Mouse (Mus musculus): Measurements from ENCODE around the gene Zmynd10. TPM values are rescaled to one million over a fixed set of nuclear protein-coding genes. Genes with fewer than 3 reads are reported as not detected.
"Not testable (repeated sequence)": the region's sequence is repeated elsewhere in the genome, so short reads cannot be mapped to it uniquely, and the experiment has no call there.

Zmynd10 gene
- total RNA-seq, 2 experiments from 2014 or later: not detected

DNA sequence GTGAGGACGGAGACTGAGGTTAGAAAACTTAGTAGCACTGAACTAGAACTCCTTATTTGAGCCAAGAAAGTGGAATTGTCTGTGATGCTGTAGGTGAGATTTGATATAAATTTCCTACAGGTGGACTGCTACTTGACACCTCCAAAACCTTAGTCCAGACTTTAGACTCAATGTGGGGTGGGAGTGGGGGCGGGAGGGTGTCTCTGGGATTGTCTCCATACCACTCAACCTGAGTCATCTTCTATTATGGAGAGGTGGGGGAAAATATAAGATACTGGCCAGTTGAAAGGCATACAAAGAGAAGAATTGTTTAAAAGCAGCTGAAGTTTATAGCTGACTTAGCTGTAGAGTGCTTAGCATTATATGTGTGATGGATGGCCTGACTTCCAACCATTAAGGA lies 8.6 kb downstream of the Zmynd10 start:
- DNase-seq: no peak

DNA sequence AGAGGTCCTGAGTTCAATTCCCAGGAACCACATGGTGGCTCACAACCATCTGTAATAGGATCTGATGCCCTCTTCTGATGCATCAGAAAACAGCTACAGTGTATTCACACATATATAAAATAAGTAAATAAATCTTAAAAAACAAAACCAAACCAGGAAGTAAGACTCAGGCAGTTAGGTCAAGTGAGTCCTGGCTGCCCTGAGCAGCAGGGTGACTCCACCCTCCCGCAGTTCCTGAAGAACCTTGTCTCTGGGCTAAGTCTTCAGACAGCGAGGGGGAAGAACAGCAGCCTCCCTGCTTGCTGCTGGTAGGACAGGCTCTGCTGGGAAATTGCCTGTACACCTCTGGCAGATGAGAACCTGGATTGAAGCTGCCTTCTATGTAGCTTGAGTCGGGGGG lies 9.2 kb downstream of the Zmynd10 start:
- DNase-seq: no peak

DNA sequence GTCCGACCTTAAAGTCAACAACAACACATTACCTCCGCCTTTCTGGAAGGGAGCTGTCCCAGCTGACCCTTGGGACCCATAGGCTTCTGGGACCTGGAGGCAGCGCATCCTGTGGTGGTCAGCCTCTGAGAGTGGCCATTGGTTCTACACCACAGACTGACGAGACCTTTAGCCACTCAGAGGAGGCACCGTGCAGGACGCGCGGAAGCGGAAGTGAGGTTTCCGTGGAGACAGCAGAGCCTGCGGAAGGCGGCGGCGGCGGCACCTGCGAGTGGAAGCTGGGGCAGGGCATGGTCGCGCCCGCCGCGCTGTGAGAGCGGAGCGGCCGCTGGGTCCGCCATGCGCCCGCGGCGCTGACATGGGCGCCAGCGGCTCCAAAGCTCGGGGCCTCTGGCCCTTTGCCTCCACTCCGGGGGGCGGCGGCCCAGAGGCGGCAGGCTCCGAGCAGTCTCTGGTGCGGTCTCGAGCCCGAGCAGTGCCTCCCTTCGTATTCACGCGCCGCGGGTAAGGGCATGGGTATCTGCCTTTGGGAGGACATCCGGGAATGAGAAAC lies 16.0 kb downstream of the Zmynd10 start, which contains the start of gene Tusc2:
TSS of gene Tusc2 (plus strand) at position 227 of the 553 bp plus-strand sequence.
- peak; percentile 96 for DNase-seq

DNA sequence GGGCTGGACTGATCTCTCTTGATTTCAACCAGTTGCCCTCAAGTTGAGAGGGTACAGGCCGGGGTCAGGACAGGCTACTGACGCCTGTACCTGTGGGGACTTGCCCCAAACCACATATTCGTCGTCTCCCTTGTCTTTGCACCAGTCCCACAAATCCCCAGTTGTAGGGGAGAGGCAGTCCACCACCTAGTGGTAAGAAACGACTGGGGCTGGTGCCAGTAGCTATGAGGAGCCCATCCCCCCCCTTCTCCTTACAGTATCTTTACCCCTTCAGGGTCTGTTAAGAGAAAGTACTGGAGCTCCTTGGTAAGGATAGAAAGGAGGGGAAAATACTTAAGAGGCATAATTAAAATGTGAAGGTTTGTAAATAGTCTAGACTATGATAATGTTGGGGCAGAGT lies 18.5 kb downstream of the Zmynd10 start:
- DNase-seq: not testable (repeated sequence)

DNA sequence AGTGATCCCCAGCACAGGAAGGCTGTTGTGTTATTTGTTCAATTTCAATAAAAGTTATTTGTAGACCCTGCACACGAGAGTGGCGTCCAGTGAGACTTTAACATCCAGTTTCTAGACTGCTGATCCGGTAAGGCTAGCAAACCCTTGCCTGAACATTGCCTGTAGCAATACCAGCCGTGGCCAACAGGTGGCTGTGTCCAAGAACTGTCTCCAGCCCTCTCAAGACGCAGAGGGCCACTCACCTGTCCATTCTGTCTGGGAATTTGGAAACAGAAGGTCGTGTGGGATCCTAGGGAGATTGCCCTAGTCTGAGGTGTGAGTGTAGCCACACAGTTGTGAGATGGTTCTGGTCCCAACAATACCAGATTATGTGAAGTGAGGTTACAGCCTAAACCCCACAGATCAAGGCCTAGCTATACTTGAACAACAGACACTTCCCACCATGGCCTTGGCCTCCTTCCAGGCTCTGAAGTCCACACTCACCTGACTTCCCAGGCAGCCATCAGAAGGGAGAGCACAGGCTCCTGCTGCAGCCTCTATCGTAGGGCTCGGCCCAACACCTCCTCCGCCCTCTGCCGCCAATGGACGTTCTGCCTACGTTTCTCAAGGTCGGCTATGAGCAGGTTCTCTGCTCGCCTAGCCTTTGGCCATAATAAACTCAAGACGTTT lies 19.1 kb downstream of the Zmynd10 start:
- DNase-seq: peak; percentile 92

DNA sequence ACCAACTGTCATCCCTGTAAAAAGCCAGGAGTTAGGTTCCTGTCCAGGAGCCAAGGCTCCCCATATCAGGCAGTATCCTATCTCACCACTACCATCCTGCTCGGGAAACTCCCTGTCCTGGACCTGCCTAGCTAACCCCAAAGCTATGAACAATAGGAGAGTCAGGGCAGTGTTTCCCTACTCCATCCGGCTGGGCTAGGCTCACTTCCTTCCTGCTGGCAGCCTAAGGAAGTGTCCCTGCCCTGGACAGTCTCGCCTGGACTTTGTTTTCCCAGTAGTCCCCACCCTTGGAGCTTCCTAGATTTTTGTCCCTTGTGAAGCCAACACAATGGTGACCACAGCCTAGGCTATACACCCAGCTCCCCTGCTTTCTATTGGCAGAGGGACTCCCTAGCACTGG lies 19.8 kb downstream of the Zmynd10 start:
- peak; percentile 49 for DNase-seq

DNA sequence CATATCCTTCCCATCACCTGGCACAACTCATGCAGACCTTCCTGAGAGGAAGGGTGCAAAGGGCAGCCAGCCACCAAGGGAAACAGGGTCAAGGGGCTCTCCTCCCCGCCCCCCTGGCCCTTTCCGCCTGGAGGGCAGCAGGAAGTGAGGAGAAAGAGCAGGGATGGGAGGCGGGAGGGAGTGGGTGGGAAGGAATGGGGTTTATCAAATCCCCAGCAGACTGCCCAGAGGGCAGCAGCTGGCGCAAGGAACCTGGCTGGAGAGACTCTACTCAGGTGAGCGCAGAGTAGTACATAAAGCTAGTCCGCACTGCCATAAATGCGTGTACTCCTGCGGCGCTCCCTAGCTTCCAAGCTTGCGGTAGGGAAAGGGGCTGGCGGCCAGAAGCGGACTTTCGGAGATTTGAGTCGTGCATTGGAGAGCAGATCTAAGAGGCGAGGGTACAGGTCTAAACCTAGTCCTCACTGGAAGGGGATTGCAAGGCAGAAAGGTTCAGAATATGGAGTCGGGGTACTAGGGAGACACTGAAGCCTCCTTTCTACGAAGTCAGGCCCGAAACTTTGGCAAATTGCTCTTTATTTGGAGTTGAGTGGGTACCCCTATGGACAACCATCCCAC lies 20.7 kb downstream of the Zmynd10 start, which contains the start of gene Hyal2:
TSS of gene Hyal2 (plus strand) at position 244 of the 618 bp plus-strand sequence.
- peak; percentile 59 for DNase-seq

DNA sequence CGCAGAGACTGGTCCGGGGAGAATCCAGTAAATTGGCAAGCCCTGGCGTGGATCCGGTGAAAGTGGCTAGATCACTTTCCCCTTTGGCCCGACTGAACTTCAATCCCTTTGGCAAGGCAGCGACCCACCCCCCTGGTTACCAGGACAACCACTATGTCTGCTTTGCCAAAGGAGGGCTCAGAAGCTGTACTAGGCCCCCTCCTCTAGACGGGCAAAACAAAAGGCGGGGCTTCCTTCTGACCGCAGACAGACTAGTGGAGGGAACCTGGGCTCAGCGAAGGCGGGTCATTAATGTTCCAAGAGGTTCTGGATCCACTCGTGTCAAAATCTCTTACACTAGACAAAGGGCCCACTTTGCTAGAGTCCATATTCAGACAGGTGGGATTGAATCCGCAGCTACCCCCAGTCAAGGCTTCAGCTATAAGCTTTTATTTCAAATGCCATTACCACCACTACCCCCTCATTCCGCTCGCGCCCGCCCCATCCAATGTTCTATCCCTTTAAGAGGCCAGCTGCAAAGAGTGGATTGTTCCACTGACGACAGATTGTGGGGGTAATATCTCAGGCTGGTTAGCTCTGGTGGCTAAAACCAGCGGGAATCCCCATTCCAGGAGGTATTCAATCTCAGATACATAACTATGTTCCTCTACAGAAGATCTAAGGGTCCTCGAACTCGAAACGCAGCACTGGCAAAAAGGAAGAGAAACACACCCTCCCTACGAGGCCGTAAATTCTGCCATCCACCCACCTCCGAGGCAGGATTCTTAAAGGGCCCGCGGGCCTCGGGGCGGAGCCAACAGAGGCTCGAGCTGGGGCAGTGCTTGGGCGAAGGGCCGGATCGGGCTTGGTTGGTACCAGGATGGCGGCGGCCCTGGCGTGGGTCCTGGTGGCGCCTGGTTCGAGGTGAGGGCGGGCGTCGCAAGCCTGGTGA lies 21.5 kb downstream of the Zmynd10 start:
- DNase-seq: peak; percentile 91

DNA sequence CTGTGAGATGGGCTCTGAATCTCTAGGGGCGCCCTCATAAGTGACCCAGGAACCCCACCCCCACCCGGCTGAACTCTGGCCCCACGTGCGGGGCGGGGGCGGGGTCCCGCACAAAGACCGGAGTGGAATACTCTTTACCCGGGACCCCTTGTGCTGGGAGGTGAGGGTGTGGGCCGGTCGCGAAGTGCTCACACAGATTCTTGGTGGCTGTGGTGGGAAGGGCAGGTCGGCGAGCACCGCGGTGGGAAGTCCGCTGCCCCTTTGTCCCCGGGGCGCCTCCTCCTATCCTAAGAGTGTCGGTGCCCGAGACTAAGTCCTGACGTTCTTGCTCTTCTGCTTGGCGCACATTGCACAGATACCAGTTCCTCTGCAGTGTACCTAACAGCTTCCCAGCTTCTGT lies 22.2 kb downstream of the Zmynd10 start:
- no peak for DNase-seq

DNA sequence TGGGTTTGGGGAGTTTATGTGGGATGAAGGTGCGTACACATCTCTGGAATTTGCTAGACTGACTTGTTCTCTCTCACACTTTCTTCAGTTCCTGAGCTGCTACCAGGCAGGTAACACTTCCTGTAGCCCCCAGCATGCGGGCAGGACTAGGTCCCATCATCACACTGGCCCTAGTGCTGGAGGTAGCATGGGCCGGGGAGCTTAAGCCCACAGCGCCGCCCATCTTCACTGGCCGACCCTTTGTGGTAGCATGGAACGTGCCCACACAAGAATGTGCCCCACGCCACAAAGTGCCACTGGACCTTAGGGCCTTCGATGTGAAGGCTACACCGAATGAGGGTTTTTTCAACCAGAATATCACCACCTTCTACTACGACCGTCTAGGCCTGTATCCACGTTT lies 22.9 kb downstream of the Zmynd10 start:
- no peak for DNase-seq

DNA sequence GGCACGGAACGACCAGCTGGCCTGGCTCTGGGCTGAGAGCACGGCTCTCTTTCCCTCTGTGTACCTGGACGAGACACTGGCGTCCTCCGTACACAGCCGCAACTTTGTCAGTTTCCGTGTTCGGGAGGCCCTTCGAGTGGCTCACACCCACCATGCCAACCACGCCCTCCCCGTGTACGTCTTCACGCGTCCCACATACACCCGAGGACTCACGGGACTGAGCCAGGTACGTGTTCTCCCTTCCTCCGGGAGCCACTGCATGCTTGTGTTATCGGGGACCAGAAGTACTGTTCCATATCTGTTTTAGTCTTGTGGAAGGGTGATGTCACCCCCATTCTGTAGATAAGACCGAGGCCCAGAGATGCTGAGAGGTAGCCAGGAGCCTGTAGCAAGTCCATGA lies 23.7 kb downstream of the Zmynd10 start:
- DNase-seq: no peak

DNA sequence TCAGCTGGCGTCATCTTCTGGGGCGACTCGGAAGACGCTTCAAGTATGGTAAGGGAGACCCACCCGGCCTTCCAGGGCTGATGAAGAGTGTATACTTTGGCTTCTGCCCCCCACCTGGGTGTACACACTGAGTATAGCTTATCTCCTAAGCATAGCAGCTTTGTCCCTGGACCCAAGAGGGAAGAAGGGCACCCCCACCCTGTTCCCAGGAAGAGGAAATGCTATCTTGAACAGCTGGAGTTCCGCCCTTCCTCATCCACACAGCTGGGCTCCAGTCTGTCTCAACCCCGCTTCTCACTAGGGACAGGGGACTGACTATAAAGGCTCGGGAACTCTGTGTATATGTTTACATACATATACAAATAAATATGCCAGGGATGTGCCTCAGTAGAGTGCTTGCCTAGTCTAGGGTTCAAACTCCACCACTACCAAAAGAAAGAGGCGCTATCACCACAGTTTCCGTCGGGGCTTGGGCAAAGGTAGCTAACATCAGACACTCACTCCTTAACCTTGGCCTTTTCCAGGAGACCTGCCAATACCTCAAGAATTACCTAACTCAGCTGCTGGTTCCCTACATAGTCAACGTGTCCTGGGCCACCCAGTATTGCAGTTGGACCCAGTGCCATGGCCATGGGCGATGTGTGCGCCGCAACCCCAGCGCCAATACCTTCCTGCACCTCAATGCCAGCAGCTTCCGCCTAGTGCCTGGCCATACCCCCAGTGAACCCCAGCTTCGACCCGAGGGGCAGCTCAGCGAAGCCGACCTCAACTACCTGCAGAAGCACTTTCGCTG lies 24.6 kb downstream of the Zmynd10 start:
- DNase-seq: no peak

DNA sequence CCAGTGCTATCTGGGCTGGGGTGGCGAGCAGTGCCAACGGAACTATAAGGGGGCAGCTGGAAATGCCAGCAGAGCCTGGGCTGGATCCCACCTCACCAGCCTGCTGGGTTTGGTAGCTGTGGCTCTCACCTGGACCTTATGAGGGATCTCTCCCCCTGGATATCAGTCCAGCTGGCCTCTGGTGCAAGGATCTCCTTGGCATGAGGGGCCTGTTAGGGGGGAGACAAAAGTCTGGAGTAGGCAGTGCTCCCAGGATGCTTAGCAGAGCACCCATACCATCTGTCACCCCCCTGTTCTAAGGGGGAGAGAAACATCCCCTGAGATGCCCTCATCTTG lies 25.2 kb downstream of the Zmynd10 start:
- DNase-seq: no peak

DNA sequence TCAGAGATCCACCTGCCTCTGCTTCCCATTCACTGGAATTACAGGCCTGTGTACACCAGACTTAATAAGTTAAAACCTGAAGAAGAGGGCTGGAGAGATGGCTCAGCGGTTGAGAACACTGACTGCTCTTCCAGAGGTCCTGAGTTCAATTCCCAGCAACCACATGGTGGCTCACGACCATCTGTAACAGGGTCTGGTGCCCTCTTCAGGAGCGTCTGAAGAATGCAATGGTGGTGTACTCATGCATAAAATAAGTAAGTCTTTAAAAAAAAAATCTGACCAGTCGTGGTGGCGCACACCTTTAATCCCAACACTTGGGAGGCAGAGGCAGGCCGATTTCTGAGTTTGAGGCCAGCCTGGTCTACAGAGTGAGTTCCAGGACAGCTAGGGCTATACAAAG lies 26.7 kb downstream of the Zmynd10 start:
- not testable (repeated sequence) for DNase-seq

DNA sequence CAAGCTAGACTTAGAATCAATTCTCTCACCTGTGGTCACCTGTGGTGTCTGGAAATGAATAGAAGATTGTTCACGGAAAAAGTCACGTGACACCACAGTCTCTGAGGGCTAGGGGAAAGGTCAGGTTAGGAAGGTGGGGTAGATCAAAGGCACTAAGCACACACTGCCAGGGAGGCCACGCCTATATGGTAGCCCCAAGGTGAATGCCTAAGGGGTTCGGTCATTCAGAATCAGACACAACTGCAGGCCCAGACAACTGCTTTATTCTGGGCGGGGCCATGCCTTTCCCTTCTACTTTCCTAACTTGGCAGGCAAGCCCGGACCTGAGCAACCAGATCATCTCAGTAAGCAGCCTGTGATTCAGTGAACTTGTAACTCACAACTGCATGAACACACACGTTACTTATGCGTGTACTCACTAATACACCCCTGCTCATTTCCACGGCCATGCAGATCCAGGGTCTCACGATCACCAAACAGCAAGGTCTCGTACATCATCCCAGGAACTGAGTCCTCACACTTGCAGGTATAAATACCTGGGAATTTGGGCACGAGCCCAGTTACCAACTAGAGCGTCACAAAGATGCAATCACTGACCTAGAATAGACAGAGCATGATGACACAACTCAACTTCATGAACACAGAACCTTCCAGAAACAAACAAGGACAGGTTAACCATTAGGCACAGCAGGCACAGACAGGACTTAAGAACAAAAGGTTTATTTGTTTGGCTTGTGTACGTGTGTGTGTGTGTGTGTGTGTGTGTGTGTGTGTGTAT lies 28.7 kb downstream of the Zmynd10 start:
- DNase-seq: no peak

DNA sequence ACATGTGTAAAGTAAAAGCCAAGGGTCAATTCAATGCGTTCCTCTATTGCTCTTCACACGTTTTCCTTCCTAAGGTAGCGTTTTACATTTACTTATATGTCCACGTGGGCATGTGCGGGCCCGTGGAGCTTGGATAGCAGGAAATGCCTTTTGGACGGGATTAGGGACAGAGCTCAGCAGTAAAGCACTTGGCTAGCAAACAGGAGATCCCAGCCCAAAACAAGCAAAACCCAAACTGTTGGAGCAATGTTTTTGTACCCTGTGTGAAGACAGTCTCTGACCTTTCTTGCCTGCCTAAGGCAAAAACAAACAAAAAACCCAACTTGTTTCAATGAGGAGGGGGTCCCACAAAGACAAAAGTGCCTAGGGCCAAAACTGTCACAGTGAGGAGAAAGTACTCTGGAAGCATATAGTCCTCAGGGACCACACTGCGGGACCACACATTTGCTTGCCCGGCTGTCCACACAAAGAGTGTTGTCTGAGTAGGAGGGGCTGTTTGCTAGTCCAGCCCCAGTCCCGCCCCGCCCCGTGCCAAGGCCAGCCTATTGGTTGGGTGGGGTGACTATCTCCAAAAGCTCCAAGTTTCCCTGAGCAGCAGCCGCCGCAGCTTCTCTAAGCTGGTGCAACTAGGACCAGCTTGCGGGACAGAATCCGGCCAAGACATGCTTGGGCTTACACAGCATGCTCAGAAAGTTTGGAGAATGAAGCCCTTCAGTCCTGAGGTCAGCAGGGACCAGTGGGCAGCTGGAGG lies 29.4 kb downstream of the Zmynd10 start, which contains the start of gene Hyal1:
TSS of gene Hyal1 (plus strand) at position 571 of the 751 bp plus-strand sequence.
- DNase-seq: peak; percentile 95

DNA sequence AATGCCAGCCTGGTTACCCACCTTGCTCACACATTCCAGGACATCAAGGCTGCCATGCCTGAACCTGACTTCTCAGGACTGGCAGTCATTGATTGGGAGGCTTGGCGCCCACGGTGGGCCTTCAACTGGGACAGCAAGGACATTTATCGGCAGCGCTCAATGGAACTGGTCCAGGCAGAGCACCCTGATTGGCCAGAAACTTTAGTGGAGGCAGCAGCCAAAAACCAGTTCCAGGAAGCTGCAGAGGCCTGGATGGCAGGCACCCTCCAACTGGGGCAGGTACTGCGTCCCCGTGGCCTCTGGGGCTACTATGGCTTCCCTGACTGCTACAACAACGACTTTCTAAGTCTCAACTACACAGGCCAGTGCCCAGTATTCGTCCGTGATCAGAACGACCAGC lies 30.8 kb downstream of the Zmynd10 start:
- peak; percentile 43 for DNase-seq

DNA sequence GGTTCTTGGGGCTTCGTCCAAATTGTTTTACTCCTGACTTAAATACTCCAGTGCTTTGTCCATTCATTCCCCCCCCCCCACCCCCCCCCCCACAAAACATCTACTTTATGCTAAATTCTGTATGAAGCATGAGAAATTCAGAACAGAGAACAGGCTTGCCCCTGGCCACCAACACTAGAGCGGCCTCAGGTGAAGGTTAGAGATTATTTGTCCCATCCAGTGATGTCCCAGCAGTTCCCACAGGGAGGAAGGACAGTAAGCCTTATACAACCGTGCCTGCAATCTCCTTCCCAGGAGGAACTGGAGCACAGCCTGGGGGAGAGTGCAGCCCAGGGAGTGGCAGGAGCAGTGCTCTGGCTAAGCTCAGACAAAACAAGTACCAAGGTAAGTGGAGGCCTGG lies 31.5 kb downstream of the Zmynd10 start, which contains the start of gene Naa80:
TSS of gene Naa80 (plus strand) at position 301 of the 400 bp plus-strand sequence.
- DNase-seq: no peak

DNA sequence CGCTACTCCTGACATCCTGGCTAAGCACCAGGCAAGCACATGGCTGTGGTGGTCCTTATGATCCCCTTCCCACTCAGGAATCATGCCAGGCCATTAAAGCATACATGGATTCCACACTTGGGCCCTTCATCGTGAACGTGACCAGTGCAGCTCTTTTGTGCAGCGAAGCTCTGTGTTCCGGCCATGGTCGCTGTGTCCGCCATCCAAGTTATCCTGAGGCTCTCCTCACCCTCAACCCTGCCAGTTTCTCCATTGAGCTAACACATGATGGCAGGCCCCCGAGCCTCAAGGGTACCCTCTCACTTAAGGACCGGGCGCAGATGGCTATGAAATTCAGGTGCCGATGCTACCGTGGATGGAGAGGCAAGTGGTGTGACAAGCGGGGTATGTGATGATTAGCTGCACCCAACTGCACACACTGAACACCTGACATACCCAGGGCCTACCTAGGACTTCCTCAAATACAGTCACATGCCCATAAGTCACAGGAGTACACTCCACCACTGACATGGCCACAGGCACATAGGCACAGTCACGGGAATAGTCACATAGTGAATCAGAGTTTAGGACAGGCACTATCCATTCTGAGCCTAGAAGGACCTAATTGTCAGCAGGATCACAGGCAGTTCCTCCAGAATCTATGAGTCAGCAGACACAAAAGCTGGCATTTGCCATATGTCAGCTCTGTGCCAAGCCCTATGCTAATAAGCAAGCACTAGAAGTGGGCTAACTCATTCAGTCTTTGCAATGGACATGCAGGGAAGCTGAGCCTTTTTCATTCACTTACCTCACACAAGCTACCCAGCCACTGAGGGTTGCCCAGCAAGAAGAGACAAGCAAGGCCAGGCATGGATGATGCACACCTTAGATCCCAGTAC lies 32.2 kb downstream of the Zmynd10 start:
- no peak for DNase-seq

Data from adrenal gland, postnatal 10 days (tissue).